Mouse (Mus musculus): ENCODE results near the gene Armc7. TPM values are rescaled to one million over a fixed set of nuclear protein-coding genes. Genes with fewer than 3 reads are reported as not detected.

Armc7 gene
- total RNA-seq, 2 experiments from 2014 or later, result 3.1 to 4.3 TPM

- DNase-seq, result no peak
Measured at GRCm38 (mm10) chr11:115534759-115535371, 59.4 kb downstream of the Armc7 start.

- peak; percentile 75 for DNase-seq
Measured at GRCm38 (mm10) chr11:115535401-115536037, 60.1 kb downstream of the Armc7 start.

GRCm38 (mm10) chr11:115536038-115536681 is 60.7 kb downstream of the Armc7 start, which contains the start of gene Sumo2:
Gene Sumo2 (minus strand): TSS chr11:115536276.
- DNase-seq, result peak; percentile 99

GRCm38 (mm10) chr11:115536856-115537568 is 61.5 kb downstream of the Armc7 start:
- DNase-seq, result no peak

- no peak for DNase-seq
Measured at GRCm38 (mm10) chr11:115538045-115538444, 62.6 kb downstream of the Armc7 start.

Small RNAs within 50 kb of the gene (microRNA-seq; reads per million reads assigned to microRNA genes)
- 0.35 to 0.61 reads per million in 2 experiments for gene Mir3968

Other genes starting within 250 kb of the Armc7 start
- under 1 TPM; 0.12 to 0.18 TPM for gene Grin2c, start 208.4 kb upstream of the Armc7 start, total RNA-seq (2021)
- 1 to 10 TPM; 7.5 to 9.5 TPM for gene Fdxr, start 198.6 kb upstream of the Armc7 start, total RNA-seq (2021)
- gene Fads6, start 178.0 kb upstream of the Armc7 start, total RNA-seq (2021), result 1 to 10 TPM in 1 of 2 experiments, under 1 TPM in 1; 0.86 to 1.4 TPM
- gene Otop2, start 168.5 kb upstream of the Armc7 start, total RNA-seq (2021), result not detected
- gene Ush1g, start 153.6 kb upstream of the Armc7 start, total RNA-seq (2021), result under 1 TPM; 0.09 to 0.12 TPM
- not detected for gene Otop3, start 140.9 kb upstream of the Armc7 start, total RNA-seq (2021)
- 1 to 10 TPM; 5.9 to 8.5 TPM for gene Hid1, start 107.9 kb upstream of the Armc7 start, total RNA-seq (2021)
- 10 to 100 TPM; 18.8 to 20.3 TPM for gene Cdr2l, start 93.8 kb upstream of the Armc7 start, total RNA-seq (2021)
- gene Mrpl58, start 71.9 kb upstream of the Armc7 start, total RNA-seq (2021), result 100 to 1,000 TPM; 153 to 156 TPM
- gene Atp5h, start 55.7 kb upstream of the Armc7 start, total RNA-seq (2021), result 1,000 to 10,000 TPM; 1,670 to 1,720 TPM
- 10 to 100 TPM; 22.8 to 27.3 TPM for gene Kctd2, start 55.5 kb upstream of the Armc7 start, total RNA-seq (2021)
- gene Trim80, start 35.1 kb upstream of the Armc7 start, total RNA-seq (2021), result not detected
- gene Slc16a5, start 13.2 kb upstream of the Armc7 start, total RNA-seq (2021), result under 1 TPM in 1 of 2 experiments, not detected in 1; 0.29 TPM
- gene Nt5c, start 16.2 kb downstream of the Armc7 start, total RNA-seq (2021), result 10 to 100 TPM; 27.3 to 27.4 TPM
- 100 to 1,000 TPM; 559 to 561 TPM for gene Jpt1, start 38.7 kb downstream of the Armc7 start, total RNA-seq (2021)
- 100 to 1,000 TPM; 299 TPM for gene Sumo2, start 60.6 kb downstream of the Armc7 start, total RNA-seq (2021)
- 10 to 100 TPM; 46.6 to 50.5 TPM for gene Nup85, start 88.8 kb downstream of the Armc7 start, total RNA-seq (2021)
- 10 to 100 TPM; 71.2 to 72.8 TPM for gene Mrps7, start 128.3 kb downstream of the Armc7 start, total RNA-seq (2021)
- 10 to 100 TPM; 18.3 to 20.8 TPM for gene Gga3, start 128.4 kb downstream of the Armc7 start, total RNA-seq (2021)
- gene Mif4gd, start 137.3 kb downstream of the Armc7 start, total RNA-seq (2021), result 10 to 100 TPM; 34.0 to 40.6 TPM
- 10 to 100 TPM; 27.6 to 30.7 TPM for gene Slc25a19, start 152.6 kb downstream of the Armc7 start, total RNA-seq (2021)
- gene Grb2, start 232.9 kb downstream of the Armc7 start, total RNA-seq (2021), result 100 to 1,000 TPM; 119 to 134 TPM